Mouse (Mus musculus) layer of hippocampus, adult 2 months (tissue): ENCODE measurements around the gene Zkscan4. TPM values are rescaled to one million over a fixed set of nuclear protein-coding genes. Genes with fewer than 3 reads are reported as not detected.
"Not testable (repeated sequence)": the region's sequence is repeated elsewhere in the genome, so short reads cannot be mapped to it uniquely, and the experiment has no call there.

ENCODE experiments used
- DNase-seq, 2 experiments: peaks; one replicate each; pipeline ENCODE4 v3.0.0; 2022; ENCODE audit warnings: low spot score in 2 of 2
- H3K27ac ChIP-seq: fragments of 200-600 bp; 2 replicates; pipeline ENCODE4 v1.8.1; 2022
- H3K4me3 ChIP-seq: fragments of 200-600 bp; 2 replicates; pipeline ENCODE4 v1.8.1; 2022; ENCODE audit warnings: mild to moderate bottlenecking
- CTCF ChIP-seq: fragments of 200-600 bp; conservative IDR thresholded peaks from 2 replicates; pipeline ENCODE4 v1.8.1; 2022; ENCODE audit warnings: antibody characterized with exemption, mild to moderate bottlenecking, moderate library complexity
- microRNA-seq, 2 experiments: library from miRNA; unstranded; fragments of <30 nt; microRNA quantifications; one replicate each; pipeline ENCODE4 v1.2.0; 2021
- total RNA-seq, 2 experiments: library from RNA; stranded (reverse); gene quantifications; 2 replicates each; pipeline ENCODE4 v1.2.3; 2021

Zkscan4 gene
- total RNA-seq, 2 experiments from 2014 or later = 6.5 TPM

DNA sequence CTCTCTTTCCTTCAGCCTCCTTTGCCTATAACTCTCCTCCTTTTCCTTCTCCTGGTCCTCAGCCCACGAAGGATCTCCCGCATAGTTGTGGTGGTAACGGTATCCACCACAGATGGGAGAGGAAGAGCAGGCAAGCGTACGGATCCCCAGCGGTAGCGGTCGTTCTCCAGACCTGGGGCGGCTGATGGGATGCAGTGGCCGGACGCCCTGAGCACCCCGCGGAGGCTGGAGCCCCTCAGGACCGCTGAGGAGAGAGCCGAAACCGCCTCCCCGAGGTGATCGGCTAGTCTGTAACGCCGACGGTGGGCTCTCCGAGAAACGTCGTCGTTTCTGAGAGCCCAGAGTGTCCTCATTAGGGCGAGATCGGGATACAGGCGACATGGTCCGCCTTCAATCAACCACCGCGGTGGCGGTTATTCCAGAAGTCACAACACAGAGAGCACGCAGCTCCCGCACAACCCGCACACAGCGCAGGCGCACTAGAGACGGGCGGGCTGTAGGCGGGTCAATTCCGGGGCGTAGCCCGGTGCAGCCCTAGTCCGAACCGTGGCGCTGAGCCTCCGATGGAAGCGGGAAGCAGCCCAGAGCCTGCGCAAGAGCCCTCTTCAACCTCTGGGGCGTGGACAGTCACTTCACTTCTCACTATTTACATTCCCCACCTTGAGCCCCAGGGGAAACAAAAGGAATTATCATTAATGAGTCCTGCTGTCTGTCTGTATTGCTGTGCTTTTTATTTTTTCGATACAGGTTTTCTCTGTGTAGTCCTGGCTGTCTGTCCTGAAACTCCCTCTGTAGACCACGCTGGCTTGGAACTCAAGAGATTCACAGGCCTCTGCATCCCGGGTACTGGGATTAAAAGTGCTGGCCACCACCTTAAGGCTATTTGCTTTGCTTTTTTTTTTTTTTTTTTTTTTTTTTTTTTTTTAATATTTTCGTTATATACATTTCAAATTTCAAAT is 10.4 kb upstream of the Zkscan4 start, which contains the start of gene Nkapl:
TSS of gene Nkapl (minus strand) at position 449 of the 959 bp plus-strand sequence.
- TF ChIP-seq CTCF = 0 out of 2 replicates have a peak, but pooled peaks have one; percentile 11

DNA sequence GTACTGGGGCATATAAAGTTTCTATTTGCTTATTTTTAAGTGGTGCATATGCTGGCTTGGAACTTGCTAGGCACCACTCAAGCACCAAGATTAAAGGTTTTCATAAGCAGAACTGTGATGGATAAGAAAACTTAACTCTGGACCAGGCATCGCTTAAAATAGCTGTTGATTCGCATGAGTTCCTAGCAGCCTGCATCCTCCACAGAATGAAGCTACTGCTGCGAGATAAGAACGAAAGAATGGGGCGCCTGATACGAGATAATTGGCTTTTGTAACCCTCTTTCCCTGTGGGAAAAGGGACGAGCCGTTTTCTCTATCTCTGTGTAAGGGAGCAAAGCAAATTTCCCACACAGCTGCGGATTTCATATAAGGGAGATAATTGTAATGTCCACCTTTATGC is 9.6 kb upstream of the Zkscan4 start:
- no peak for DNase-seq
- Histone ChIP-seq H3K27ac (no peak overlapping the region), H3K4me3 (no peak overlapping the region; the same call in 1 of the 2 replicates)
- no peak for TF ChIP-seq CTCF

More for the DNA sequence above, 10.4 kb upstream of the Zkscan4 start, which contains the start of gene Nkapl:
- H3K27ac ChIP-seq = peak within 1 kb of the TSS; percentile 78
- H3K4me3 ChIP-seq = peak within 1 kb of the TSS; percentile 73
- DNase-seq = peak; percentile 71

DNA sequence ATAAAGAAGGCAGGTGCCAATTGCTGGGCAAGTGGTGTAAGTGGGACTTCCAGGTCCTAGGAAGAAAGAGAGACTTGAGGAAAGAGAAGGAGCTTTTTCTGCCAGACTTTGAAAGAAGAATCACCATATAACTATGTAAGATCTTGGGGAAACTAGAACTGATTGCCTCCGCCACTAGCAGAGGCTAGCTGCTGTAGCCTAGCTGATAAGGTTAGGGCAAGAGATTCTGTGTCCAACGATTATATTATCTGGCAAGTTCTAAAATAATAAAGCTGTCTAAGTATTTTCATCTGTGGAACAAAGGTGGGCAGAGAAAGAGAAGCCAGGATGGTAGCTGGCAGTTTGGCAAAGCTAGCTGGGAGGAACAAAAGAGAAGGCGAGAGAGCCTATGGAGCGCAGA is 6.3 kb upstream of the Zkscan4 start:
- H3K4me3 ChIP-seq = no peak overlapping the region
- no peak for TF ChIP-seq CTCF
- DNase-seq = no peak
- H3K27ac ChIP-seq = no peak overlapping the region

DNA sequence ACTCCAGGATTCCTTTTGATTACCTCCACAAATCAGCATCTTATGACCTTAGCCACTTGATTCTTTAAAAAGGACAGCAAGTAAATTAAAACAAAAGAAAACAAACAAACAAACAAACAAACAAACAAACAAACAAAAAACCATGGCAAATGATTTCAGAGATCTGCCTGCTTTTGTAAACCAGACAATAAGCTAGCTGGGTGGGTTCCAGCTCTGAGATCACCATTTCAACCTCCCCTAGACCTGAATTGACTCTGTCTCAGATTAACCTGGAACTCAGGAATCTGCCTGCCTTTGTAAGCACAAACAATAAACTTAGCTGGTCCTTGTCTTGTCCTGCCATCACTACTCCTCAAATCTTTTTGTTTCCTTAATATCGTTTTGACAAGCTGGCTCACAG is 8.2 kb downstream of the Zkscan4 start:
- TF ChIP-seq CTCF = no peak
- no peak for DNase-seq
- H3K4me3 ChIP-seq = no peak overlapping the region
- H3K27ac ChIP-seq = no peak overlapping the region

DNA sequence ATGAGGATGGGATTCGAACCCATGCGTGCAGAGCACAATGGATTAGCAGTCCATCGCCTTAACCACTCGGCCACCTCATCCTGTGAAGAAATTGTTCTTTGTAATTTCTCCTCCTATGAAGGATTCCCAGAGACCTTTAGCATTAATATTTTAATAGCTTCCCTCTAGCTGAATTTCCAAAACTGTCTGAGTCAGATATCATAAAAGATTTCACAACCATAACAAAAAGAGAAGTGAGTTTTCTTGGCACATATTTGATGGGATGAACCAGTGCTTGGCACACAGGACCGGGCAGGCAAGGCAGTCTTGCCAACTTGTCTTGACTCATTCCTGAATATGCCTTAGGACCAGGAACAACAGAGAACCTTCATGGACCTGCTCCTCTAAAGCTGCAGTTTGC is 14.1 kb downstream of the Zkscan4 start:
- H3K27ac ChIP-seq = no peak overlapping the region
- TF ChIP-seq CTCF = no peak
- no peak for DNase-seq
- H3K4me3 ChIP-seq = no peak overlapping the region

DNA sequence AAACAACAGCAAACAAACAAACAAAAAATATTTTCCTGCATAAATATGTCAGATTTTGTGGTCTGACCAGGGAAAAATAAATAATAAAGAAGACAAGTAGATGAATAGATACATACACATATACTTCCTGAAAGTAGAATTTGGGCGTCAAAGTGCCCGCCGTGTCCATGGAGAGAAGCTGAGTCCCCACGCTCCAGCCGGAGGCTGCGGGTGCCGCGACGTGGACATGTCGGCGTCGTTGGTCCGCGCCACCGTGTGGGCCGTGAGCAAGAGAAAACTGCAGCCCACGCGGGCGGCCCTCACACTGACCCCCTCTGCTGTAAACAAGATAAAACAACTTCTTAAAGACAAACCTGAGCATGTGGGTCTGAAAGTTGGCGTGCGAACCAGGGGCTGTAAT is 16.4 kb downstream of the Zkscan4 start, which contains the start of gene AK157302:
TSS of gene AK157302 (plus strand) at position 144 of the 400 bp plus-strand sequence.
- DNase-seq = no peak
- Histone ChIP-seq H3K27ac (no peak within 1 kb of the TSS), H3K4me3 (no peak within 1 kb of the TSS)
- no peak for TF ChIP-seq CTCF

DNA sequence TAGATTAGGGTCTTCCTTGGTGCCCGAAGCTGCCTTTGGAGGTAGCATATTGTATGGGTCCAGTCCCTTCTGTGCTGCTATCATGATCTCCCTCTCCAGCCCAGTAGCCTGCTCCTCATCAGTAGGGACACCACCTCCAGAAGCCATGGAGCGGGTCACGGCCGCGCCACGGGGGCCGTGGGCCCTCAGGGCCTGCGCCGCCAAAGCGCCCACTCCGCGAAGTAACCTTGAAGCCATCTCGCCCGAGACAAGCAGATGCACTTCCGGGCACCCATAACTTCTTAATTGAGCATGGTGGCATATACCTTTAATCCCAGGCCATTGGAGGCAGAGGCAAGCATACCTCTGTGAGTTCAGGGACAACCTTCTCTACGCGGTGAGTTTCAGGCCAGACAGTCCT is 22.5 kb downstream of the Zkscan4 start, which contains the start of gene Gm11273:
TSS of gene Gm11273 (minus strand) at position 237 of the 400 bp plus-strand sequence.
- H3K4me3 ChIP-seq, DNase-seq, H3K27ac ChIP-seq: not testable (repeated sequence)

DNA sequence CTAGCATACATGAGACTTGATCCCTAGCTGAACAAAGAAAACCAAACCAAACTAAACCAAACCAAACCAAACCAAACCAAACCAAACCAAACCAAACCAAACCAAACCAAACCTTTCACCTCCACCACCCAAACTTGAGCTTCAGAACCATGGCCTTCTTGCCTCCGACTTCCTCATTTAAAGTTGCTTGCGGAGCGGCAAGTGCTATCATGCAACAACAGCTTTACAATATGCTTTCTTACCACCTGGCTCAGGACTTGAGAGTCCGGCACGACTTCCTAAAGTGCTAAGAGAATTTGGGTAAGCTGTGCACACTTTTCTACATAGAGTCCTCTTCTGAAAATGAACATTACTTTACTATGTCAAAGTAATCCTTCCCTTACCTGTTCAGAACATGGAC is 23.6 kb downstream of the Zkscan4 start:
- TF ChIP-seq CTCF = no peak
- no peak for DNase-seq
- Histone ChIP-seq H3K27ac (no peak overlapping the region), H3K4me3 (no peak overlapping the region)

DNA sequence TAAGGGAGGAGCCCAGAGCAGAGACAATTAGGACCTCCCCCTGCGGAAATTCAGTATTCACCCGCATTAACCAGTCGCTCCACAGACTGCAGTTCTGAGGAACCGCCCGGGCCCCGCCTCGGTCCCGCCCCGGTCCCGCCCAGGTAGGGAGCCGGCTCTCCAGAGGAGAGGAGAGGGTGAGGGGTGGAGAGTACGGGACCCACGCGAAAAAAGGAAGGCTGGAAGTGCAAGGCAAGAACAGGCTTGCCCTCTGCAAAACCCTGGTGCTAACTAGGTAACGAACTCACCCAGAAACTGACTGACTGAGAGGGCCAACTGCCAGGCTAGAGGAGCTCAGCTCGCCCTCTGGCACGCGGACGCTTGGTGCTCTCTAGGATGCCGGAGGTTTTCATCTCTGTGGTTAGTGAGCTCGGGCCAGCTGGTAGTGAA is 27.5 kb downstream of the Zkscan4 start:
- DNase-seq = peak; percentile 79 to 83
- Histone ChIP-seq H3K27ac (peak overlapping the region; percentile 88), H3K4me3 (peak overlapping the region; percentile 66)
- TF ChIP-seq CTCF = no peak

DNA sequence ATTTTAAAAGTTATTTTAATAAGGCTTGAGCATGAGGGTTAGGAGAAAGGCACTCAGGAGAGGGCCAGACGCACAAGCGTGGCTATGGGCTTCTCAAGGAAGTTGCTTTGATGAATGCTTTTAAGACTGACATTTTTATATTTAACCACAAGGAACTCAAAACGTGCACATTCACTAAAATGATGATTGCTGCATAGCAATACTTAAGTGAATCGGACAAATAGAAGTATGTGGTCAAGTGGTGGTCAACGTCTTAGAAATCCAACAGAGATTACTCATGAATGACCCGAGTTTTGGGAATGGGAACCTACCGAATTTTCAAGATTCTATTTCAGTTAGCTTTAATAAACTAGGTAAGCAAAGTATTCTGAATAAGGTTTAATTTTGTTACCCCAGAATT is 51.4 kb downstream of the Zkscan4 start:
- Histone ChIP-seq H3K4me3 (peak overlapping the region; percentile 95), H3K27ac (no peak overlapping the region)
- TF ChIP-seq CTCF = no peak
- no peak for DNase-seq

DNA sequence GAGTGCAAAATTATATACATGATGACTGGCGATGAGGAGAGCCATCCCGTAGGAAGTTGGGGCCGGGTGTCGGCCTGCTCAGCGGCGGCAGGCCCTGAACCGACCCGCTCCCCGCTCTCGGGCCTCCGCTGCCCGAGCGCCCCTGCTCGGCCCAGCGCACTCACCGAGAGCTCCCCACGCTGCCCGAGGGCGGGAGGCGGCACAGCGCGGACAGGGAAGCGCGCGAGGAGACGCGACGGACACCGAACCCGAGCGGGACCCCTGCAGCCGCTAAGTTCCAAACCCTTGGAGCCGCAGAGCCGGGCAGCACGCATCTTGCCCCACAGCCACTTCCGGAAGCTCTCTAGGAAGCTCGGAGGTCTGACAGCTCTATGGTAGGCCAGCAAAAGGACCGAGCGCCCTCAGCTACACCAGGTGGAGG is 52.1 kb downstream of the Zkscan4 start, which contains the start of gene Zkscan8:
TSS of gene Zkscan8 (minus strand) at position 340 of the 421 bp plus-strand sequence.
- TF ChIP-seq CTCF = no peak
- peak; percentile 81 to 82 for DNase-seq
- peak within 1 kb of the TSS; percentile 94 for H3K27ac ChIP-seq
- peak within 1 kb of the TSS; percentile 95 for H3K4me3 ChIP-seq

Small RNA genes lying within 50 kb of the gene (microRNA-seq; reads per million reads assigned to microRNA genes)
- 0 reads per million in 2 experiments for gene Mir1896

Other genes with a start within 250 kb of the Zkscan4 start
- not detected for gene Gpx5, start 186.2 kb upstream of the Zkscan4 start, total RNA-seq
- gene Gpx6, start 166.8 kb upstream of the Zkscan4 start, total RNA-seq = not detected
- gene Olfr1367, start 132.0 kb upstream of the Zkscan4 start, total RNA-seq = not detected
- 1 to 10 TPM; 9.4 to 10.0 TPM for gene Zscan12, start 116.1 kb upstream of the Zkscan4 start, total RNA-seq
- gene Zkscan3, start 76.2 kb upstream of the Zkscan4 start, total RNA-seq = 10 to 100 TPM; 36.0 to 43.5 TPM
- gene Pgbd1, start 37.8 kb upstream of the Zkscan4 start, total RNA-seq = 1 to 10 TPM; 1.1 to 1.6 TPM
- gene Zscan26, start 25.2 kb upstream of the Zkscan4 start, total RNA-seq = 10 to 100 TPM; 55.4 to 55.9 TPM
- gene Nkapl, start 10.4 kb upstream of the Zkscan4 start, total RNA-seq = under 1 TPM; 0.56 to 0.92 TPM
- gene Gm10065, start 534 bp downstream of the Zkscan4 start, total RNA-seq = not detected
- gene AK157302, start 16.3 kb downstream of the Zkscan4 start, total RNA-seq = 10 to 100 TPM; 19.4 to 21.2 TPM
- 10 to 100 TPM; 59.2 to 60.9 TPM for gene Gm11273, start 22.5 kb downstream of the Zkscan4 start, total RNA-seq
- gene Zkscan8, start 52.2 kb downstream of the Zkscan4 start, total RNA-seq = 10 to 100 TPM; 20.2 to 23.4 TPM
- not detected for gene Olfr1366, start 63.9 kb downstream of the Zkscan4 start, total RNA-seq
- not detected for gene Olfr1535, start 81.0 kb downstream of the Zkscan4 start, total RNA-seq
- not detected for gene Olfr1364, start 102.9 kb downstream of the Zkscan4 start, total RNA-seq
- not detected for gene Olfr1362, start 135.1 kb downstream of the Zkscan4 start, total RNA-seq
- gene Olfr11, start 163.6 kb downstream of the Zkscan4 start, total RNA-seq = not detected
- gene Olfr1361, start 184.5 kb downstream of the Zkscan4 start, total RNA-seq = not detected
- not detected for gene Olfr1360, start 198.5 kb downstream of the Zkscan4 start, total RNA-seq
- not detected for gene Olfr1359, start 219.2 kb downstream of the Zkscan4 start, total RNA-seq
- 10 to 100 TPM; 25.0 to 36.7 TPM for gene Hist1h2bl, start 237.2 kb downstream of the Zkscan4 start, total RNA-seq
- gene Hist1h2ai, start 237.5 kb downstream of the Zkscan4 start, total RNA-seq = 10 to 100 TPM; 27.6 to 54.9 TPM
- 10 to 100 TPM; 51.3 to 58.2 TPM for gene Hist1h3h, start 238.8 kb downstream of the Zkscan4 start, total RNA-seq
- 1 to 10 TPM; 4.2 to 8.2 TPM for gene Hist1h2bm, start 243.1 kb downstream of the Zkscan4 start, total RNA-seq